Mouse (Mus musculus): ENCODE results near the gene Ccdc124.

DNA sequence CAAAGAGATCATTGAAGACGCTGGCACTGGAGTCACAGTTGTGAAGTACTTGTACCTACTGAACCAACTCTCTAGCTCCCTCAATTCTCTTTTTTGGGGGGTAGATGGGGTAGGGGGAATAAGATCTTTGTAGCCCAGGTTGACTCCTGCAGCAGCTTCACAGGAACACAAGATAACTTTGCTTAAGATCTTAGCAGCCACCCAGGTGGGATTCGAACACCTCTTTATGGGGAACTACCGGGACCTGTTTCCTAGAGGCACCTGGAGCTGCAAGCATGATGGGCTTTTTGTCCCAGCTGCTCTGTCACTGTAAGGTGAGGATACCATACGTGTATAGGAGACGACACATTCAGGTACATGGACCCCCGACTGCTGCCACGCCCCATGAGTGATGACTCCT, 7.2 kb downstream of the Ccdc124 start:
- TF ChIP-seq TBP (conservative IDR thresholded peaks at IDR 0.05; ENCODE audit: low read depth, low read length) (no peak), POLR2A (IDR thresholded peaks at IDR 0.05; ENCODE audit: low read depth, low read length) (no peak), CTCF (conservative IDR thresholded peaks at IDR 0.05 in 1 of 2, IDR thresholded peaks at IDR 0.05 in 1 of 2; ENCODE audit: low read depth in 2 of 2, low read length in 2 of 2) (no peak), KAT2A (IDR thresholded peaks at IDR 0.05; ENCODE audit: insufficient replicate concordance, low read length) (no peak), MAFK (IDR thresholded peaks at IDR 0.05; ENCODE audit: insufficient replicate concordance, low read length) (no peak), SMC3 (IDR thresholded peaks at IDR 0.05; ENCODE audit: low read depth, low read length) (no peak), ETS1 (conservative IDR thresholded peaks at IDR 0.05; ENCODE audit: low read depth, low read length) (no peak), EP300 (IDR thresholded peaks at IDR 0.05; ENCODE audit: low read length) (no peak), RCOR1 (conservative IDR thresholded peaks at IDR 0.05; ENCODE audit: low read depth, low read length) (no peak), MAX (IDR thresholded peaks at IDR 0.05; ENCODE audit: low read length) (no peak), GABPA (IDR thresholded peaks at IDR 0.05; ENCODE audit: insufficient replicate concordance, low read depth, low read length) (no peak)

Data from CH12.LX (cell line).